Mouse (Mus musculus) urinary bladder, postnatal 10 days (tissue): ENCODE data around the gene Elfn2.

Experiments
- DNase-seq: peaks from one replicate; pipeline ENCODE4 v3.0.0; 2022; ENCODE audit warnings: low spot score

Elfn2 gene

DNA sequence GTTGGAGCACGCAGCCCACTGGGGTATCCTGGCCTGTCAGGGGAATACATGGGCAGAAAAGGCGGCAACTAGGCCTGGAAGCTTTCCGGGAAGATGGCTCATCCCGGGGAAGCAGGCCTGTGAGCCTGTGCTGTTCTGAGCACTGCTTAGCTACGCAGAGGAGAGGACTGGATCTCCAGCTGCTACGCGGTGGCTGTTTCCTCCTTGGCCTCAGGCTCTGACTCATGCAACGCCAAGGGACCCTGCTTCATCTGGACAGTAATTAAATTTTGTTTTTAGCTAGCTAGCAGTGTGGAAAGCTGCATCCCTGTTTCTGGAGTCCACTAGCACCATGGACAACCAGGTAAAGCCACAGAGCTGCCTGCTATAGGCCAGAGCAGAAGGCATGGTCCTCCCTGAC, 36.8 kb downstream of the Elfn2 start:
- DNase-seq: no peak

DNA sequence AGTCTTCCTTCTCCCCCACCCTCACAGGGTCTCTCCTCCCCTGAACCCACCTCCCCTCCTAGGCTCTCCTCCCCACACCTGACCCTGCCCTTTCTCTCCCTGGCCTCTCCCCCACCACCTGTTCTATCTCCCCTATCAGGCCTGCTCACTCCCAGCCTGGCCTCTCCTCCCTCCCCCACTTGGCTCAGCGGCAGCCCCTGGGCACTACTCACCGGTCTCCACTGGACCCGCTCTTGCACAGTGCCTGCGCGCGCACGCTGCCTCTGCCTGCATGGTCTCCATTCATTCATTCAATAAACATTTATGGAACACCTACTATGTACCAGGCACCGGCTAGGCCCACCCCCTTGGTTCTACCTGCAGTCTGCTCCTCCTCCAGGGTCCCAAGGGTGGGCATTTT, 37.3 kb downstream of the Elfn2 start:
- no peak for DNase-seq

DNA sequence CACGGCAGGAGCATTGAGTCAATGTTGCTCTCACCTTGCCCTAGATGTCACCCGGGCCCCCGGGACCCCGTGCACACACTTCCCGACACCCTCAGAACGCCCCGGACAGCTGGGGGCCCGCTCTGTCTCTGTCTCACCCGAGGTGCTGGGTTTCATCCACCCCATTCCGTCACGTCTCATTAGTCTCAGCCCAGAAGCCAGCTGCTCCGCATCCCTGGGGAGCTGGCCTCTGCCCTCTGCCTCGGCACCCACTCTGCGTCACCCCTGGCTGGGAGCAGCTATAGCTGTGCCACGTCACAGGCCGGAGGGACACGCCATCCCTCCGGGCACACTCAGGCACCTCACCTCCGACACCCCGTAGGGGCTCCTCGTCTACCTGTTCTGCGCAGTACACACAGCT, 38.3 kb downstream of the Elfn2 start:
- no peak for DNase-seq

DNA sequence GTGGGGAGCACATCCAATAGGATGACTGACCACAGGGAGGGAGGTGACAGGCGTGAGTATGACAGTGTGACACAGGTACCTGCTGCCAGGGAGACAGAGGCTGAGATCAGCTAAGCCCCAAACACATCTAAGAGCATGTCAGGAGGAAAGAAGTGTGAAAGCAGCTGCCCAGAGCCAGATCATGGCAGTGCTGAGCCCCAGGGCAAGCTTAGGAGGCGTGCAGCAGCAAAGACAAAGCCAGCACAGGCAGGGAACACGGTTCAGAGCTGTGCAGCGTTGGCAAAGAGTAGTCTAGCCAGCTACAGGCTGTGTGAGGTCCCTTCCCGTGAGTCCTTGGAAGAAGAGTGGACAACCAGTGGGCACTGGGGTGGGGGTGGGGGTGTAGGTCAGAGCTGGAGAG, 40.9 kb downstream of the Elfn2 start:
- DNase-seq: no peak

GRCm38 (mm10) chr15:78677015-78677414, 41.6 kb downstream of the Elfn2 start:
- no peak for DNase-seq

DNA sequence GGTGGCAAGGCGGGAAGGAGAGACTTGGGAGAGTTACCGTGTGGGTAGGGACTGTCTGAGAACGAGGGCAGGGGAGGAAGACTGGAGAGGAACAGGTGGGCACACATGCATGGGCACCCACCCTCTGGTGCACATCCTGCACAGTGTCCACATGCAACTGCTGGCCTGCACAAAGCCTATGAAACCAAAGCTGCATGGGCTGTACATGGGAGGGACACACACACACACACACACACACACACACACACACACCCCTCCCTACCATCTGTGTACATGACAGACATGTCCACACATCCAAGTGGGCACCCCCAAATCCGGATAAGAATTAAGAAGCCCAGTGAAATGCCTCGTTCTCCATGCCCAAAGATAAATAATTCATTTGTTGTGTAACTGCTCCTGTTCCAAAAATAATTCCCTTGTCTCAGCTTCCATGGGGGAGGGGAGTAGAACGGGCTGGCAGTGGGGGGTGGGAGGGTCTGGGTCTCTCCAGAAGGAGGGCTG, 43.6 kb downstream of the Elfn2 start:
- no peak for DNase-seq

GRCm38 (mm10) chr15:78673436-78673835, 45.1 kb downstream of the Elfn2 start:
- DNase-seq: no peak

DNA sequence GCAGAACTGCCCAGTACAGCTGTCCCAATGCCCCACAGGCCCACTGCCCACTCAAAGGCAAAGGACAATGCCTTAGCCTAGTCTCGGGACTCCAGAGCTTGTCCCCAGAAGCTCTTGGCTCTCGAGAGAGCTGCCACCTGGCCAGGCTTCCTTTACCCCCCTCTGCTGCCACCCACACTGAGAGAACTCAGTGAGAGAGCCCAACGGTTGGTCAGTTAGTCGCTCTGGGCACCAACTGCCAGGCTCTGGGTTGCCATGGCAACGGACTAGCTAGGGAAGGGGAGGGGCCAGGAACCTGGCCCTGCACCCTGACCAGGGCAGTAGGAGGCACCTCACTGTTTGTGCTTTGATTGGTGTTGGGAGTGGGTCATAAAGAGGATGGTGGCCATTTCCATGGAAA, 48.2 kb downstream of the Elfn2 start:
- no peak for DNase-seq

DNA sequence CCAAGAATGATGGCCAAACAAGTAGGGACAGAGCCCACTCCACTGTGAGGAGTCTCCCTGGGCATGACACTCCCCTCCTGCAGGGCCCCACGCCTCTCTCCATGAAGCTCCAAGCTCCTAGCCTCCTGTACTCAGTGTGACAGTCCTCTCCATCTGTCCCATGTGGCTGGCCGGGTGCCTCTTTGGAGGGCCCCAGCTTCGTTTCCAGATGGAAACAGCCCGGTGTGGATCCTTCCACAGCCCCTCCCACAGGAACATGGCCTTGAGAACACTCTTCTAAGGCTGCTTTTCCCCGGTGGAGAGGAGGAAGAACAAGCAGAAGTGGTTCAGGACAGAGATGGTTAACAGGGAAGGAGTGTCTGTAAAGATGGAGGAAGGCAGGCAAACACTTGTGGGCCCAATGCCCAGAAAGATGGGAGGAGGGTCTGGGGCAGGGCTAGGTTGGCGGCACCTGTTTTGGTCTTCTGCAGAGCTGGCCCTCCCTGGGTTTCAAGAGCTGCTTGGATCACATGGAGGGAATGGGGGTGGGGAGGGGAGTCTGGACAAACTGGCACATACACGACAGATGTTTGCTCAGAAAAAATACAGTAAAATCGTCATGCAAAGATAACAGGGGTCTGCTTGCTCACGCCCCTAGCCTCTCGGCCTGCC, 49.2 kb downstream of the Elfn2 start:
- no peak for DNase-seq

- DNase-seq: no peak
Measured at GRCm38 (mm10) chr15:78664268-78664667, 54.3 kb downstream of the Elfn2 start.

DNA sequence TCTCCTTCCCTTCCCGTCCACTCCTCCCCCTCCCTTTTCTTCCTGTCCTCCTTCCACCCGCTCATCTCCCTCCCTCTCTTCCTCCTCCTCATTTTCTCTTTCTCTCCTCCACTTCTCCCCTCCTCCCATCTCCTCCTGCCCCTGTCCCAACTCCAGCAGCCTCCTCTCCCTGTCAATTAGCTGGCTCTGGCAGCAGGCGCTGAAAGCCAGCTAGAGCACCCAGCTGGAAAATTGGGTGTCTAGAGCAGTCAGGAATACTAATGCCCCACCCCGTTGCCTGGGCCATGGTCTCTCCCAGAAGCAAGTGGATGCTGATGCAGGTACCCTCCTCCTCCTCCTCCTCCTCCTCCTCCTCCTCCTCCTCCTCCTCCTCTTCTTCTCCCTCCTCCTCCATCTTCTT, 67.4 kb downstream of the Elfn2 start:
- DNase-seq: no peak

- DNase-seq: no peak
Measured at GRCm38 (mm10) chr15:78647746-78648145, 70.8 kb downstream of the Elfn2 start.

- DNase-seq: no peak
Measured at GRCm38 (mm10) chr15:78644606-78645005, 74.0 kb downstream of the Elfn2 start.

DNA sequence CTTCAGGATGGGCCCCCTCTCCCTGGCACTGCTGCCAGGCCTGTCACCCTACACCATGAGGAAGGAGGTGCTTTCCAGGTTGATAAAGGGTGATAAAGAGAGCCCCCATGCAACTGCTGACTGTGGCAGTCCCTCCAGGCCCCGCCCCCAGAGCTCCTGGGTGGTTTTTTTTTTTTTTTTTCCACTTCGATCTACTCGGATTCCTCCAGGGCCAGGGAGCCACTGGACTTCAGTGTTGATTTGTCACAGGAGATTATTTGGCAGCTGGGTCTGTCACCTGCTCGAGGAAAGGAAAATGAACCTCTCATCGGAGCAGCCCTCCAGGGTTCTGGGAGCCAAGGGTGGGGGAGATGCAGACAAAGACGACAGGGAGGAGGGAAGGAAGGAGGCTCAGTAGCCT, 74.9 kb downstream of the Elfn2 start:
- DNase-seq: no peak

DNA sequence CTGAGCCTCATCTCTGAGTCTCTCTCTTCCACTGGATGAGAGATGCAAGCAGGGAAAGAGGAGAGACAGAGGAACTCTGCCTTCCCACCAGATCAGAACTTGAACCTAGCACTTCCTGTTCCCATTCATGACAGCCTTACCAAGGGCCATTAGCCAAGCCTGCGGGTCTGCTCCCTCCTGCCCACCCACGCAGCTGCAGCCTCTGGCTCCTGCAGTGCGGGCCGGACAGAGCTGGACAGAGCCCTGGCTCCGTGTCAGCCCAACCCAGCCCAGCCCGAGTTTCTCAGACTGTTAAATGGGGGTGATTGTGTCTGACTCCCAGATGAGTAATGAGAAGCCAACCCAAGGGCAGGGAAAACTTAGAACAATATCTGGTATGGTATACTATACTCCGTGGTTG, 83.3 kb downstream of the Elfn2 start:
- DNase-seq: no peak

- DNase-seq: no peak
Measured at GRCm38 (mm10) chr15:78634095-78634737, 84.4 kb downstream of the Elfn2 start.

GRCm38 (mm10) chr15:78633413-78633812, 85.2 kb downstream of the Elfn2 start:
- no peak for DNase-seq

GRCm38 (mm10) chr15:78632387-78632786, 86.2 kb downstream of the Elfn2 start:
- DNase-seq: no peak

- no peak for DNase-seq
Measured at GRCm38 (mm10) chr15:78626285-78626684, 92.3 kb downstream of the Elfn2 start.

GRCm38 (mm10) chr15:78624961-78625360, 93.6 kb downstream of the Elfn2 start:
- DNase-seq: no peak

DNA sequence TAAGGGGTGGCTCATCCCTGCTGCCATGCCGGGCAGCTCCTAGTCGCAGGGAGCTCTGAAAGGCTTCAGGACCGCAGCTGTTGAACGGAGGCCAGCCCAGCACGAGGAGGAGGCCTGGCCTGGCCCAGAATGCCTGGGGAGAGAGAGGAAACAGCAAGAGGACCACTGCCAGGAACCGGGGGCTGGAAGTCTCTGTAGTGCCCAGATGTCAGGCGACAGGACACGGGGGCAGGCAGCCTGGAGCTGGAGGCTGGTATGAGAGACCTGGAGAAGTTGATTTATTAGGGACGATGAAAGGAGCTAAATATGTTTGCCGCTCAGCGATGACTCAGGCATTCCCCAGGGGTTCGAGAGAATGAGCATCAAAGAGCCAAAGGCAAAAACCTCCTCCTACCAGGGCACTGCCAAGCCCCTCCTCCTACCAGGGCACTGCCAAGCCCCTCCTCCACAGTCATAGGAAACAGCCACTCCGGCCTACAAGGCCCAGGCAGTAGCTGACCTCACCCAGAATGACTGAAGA, 94.1 kb downstream of the Elfn2 start:
- DNase-seq: no peak

DNA sequence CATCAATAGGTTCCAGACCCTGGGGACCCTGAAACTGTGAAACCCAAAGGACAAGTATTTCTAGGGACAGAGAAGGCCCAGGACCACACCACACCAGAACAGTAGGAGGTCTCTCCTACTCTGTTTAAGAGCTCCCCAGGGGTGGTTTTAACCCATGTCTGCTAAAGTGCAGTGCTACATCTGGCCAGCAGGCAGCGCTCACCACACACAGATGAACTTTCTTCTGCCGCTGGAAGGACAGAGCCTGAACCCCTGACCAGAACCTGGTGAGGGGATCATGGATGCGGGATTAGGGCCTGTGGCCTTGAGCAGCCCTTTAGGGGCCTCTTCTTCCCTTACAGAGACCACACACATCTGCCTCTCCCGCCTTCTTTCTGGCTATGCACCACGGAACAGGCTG, 95.1 kb downstream of the Elfn2 start:
- no peak for DNase-seq
